Mouse (Mus musculus) ES-Bruce4 (cell line): ENCODE results near the gene Cpvl. TPM values are rescaled to one million over a fixed set of nuclear protein-coding genes. Genes with fewer than 3 reads are reported as not detected.

Experiments used
- H3K27ac ChIP-seq: 2 replicates; pipeline ENCODE4 v1.5.1; 2012; ENCODE audit warnings: low read length, inconsistent platforms; ENCODE audit not compliant: insufficient read depth
- H3K27me3 ChIP-seq: 2 replicates; pipeline ENCODE4 v1.6.1; 2012; ENCODE audit warnings: mild to moderate bottlenecking, low read length, inconsistent platforms; ENCODE audit not compliant: control insufficient read depth, poor library complexity, insufficient read depth, severe bottlenecking
- H3K36me3 ChIP-seq: 2 replicates; pipeline ENCODE4 v1.6.1; 2012; ENCODE audit warnings: inconsistent platforms, mild to moderate bottlenecking, low read length, moderate library complexity; ENCODE audit not compliant: control insufficient read depth, poor library complexity, insufficient read depth, severe bottlenecking
- H3K4me1 ChIP-seq: one replicate; pipeline ENCODE4 v1.8.1; 2011; ENCODE audit warnings: low read length; ENCODE audit not compliant: control insufficient read depth, insufficient read depth
- H3K4me3 ChIP-seq: 2 replicates; pipeline ENCODE4 v1.5.1; 2011; ENCODE audit warnings: low read depth, mild to moderate bottlenecking, low read length
- H3K9ac ChIP-seq: 2 replicates; pipeline ENCODE4 v1.6.1; 2012; ENCODE audit warnings: low read depth, mild to moderate bottlenecking, inconsistent platforms; ENCODE audit not compliant: poor library complexity, severe bottlenecking
- H3K9me3 ChIP-seq: replicated peaks from 2 replicates; pipeline ENCODE4 v1.6.1; 2012; ENCODE audit warnings: mild to moderate bottlenecking, low read length, inconsistent platforms; ENCODE audit not compliant: control insufficient read depth, poor library complexity, insufficient read depth, severe bottlenecking
- CTCF ChIP-seq: IDR thresholded peaks from one replicate; pipeline ENCODE4 v1.8.1; 2011; ENCODE audit warnings: low read depth, low read length
- EP300 ChIP-seq: IDR thresholded peaks from 2 replicates; pipeline ENCODE4 v1.6.1; 2011; ENCODE audit warnings: low read depth, low read length; ENCODE audit not compliant: insufficient read depth
- POLR2A ChIP-seq: IDR thresholded peaks from one replicate; pipeline ENCODE4 v1.8.1; 2011; ENCODE audit warnings: low read length; ENCODE audit not compliant: insufficient read depth
- polyA plus RNA-seq: library from polyadenylated mRNA; stranded (reverse); fragments of >200 nt; gene quantifications from 2 replicates; pipeline ENCODE4 v1.2.4, GENCODE M21; 2011; ENCODE audit warnings: low read depth; ENCODE audit not compliant: missing spikeins, insufficient read depth, insufficient read length

Cpvl gene
- polyA plus RNA-seq = 0.46 TPM in 1 of 2 replicates, not detected in the other

DNA sequence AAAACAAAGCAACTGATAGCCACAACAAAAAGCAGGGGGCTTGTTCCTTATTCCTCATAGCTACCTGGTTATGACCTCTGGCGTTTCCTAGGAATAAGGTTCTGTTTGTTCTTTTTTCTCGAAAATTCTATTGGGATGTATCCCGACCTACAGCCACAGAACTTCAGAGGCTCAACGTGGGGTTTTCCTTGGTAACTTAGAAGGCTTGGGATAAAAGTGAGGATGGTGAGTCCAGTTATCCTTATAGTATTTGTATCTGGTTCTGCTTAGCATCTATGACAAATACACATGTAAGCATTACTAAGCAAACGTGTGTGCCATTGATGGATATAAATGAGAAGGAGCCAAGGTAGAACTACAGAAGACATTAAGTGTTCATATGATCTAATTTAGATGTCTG is at the start of gene Cpvl:
TSS of gene Cpvl (minus strand) at position 101 of the 400 bp plus-strand sequence.
- TF ChIP-seq CTCF (no peak), EP300 (no peak), POLR2A (no peak)
- no peaks in the 10 kb centered on the region for H3K27me3 ChIP-seq
- no peaks in the 10 kb centered on the region for H3K9me3 ChIP-seq
- H3K9ac ChIP-seq = no peak within 1 kb of the TSS
- H3K4me1 ChIP-seq = no peaks in the 10 kb centered on the region
- no peaks in the 10 kb centered on the region for H3K36me3 ChIP-seq
- H3K27ac ChIP-seq = no peak within 1 kb of the TSS
- no peak within 1 kb of the TSS for H3K4me3 ChIP-seq

DNA sequence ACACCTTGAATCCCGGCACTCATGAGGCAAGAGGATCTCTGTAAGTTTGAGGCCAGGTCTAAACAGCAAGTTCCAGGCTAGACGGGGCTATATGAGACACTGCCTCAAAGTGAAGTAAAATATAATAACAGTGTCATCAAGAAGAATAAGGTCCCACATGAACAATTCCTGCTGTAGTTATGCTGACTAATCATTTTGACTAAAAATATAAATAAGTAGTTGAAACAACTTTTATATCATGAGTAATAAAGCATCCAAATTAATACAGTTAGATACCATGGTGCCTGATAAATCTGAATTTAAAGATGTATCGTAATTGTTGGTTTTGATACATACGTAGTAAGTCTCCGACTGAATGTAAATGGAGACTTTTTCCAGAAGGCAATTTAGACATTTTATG is 45.4 kb upstream of the Cpvl start:
- Histone ChIP-seq H3K4me3 (no peak overlapping the region), H3K36me3 (no peaks in the 10 kb centered on the region)
- no peak for TF ChIP-seq POLR2A

DNA sequence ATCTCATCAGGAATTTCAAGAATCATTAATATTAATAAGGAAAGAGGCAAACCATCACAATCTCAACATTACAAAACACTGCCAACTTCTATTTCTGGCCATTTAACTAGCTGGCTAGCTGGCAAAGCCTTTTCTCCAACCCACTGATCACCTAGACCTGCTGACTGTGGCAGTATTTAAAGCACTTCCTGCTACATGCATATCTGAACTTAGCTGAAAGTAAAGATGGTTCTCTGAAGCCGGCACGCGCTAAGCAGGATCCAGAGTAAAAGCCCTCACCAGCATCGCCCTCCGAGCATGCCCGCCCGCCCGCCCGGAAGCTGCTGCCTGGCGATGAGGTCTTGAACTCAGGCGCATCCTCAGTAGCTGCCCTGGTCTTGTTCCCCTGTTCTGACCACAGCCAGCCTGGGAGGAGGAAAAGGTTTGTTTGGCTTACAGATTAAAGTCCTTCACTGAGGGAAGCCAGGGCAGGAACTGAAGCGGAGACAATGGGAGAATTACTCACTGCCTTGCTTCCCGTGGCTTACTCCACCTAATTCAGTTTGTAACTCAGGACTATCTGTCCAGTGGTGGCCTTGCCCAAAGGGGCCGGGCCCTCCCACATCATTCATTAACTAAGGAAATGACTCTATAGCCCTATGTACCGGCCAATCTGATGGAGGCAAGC is 42.8 kb upstream of the Cpvl start:
- Histone ChIP-seq H3K9me3 (peaks cover 5% of the 10 kb centered on the region), H3K27ac (no peak overlapping the region), H3K4me1 (peaks cover under 1% of the 10 kb centered on the region), H3K9ac (no peak overlapping the region), H3K4me3 (no peak overlapping the region), H3K36me3 (no peaks in the 10 kb centered on the region), H3K27me3 (no peaks in the 10 kb centered on the region)
- TF ChIP-seq POLR2A (no peak), EP300 (no peak), CTCF (no peak)

More for the DNA sequence above, 45.4 kb upstream of the Cpvl start:
- H3K27ac ChIP-seq = no peak overlapping the region
- H3K27me3 ChIP-seq = no peaks in the 10 kb centered on the region
- no peak overlapping the region for H3K9ac ChIP-seq
- H3K4me1 ChIP-seq = no peaks in the 10 kb centered on the region
- no peaks in the 10 kb centered on the region for H3K9me3 ChIP-seq

DNA sequence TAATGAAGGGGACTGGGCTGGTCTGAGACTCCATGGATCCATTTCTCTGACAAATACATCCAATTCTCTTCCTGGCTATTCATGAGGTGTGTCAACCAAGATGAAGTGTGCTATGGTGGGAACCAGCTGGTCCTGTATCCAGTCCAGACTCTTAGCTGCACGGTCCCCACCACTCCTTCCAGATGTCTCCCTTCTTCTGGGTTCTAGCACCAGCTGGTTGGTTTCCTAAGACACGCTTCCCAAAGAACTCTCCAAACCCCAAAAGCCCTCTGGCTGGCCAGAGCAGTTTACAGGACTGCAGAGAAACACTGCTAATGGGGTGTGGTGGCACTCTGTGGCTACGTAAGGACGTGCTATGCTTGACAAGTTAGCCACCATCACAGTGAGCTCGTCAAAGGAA is 40.4 kb upstream of the Cpvl start:
- Histone ChIP-seq H3K27me3 (no peaks in the 10 kb centered on the region), H3K9ac (no peak overlapping the region), H3K4me1 (peaks cover 2% of the 10 kb centered on the region), H3K9me3 (peaks cover 5% of the 10 kb centered on the region), H3K27ac (no peak overlapping the region), H3K36me3 (no peaks in the 10 kb centered on the region), H3K4me3 (no peak overlapping the region)
- TF ChIP-seq EP300 (no peak), POLR2A (no peak), CTCF (no peak)

DNA sequence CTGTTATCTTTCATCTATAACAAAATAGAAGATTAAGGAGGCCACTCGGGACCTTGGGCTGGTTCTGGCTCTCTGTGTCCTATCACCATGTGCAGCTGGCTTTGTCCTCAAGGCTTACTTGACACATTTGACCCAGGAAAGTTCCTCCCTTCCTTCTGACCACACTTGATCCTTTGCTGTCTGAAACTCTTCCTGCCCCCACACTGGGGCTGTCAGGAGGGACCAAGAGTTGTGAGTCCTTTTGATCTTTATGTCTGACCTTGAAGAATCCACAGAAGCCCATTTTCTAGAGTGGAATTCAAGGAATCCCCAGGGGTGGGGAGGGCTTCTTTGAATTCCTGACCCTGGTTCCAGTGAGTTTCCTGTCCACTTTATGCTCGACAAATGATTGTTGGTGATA is 39.6 kb upstream of the Cpvl start:
- Histone ChIP-seq H3K36me3 (no peaks in the 10 kb centered on the region), H3K4me1 (peaks cover 2% of the 10 kb centered on the region), H3K27ac (no peak overlapping the region), H3K27me3 (no peaks in the 10 kb centered on the region), H3K9me3 (peaks cover 5% of the 10 kb centered on the region), H3K4me3 (no peak overlapping the region), H3K9ac (no peak overlapping the region)
- TF ChIP-seq CTCF = no peak
- no peak for TF ChIP-seq POLR2A
- TF ChIP-seq EP300 = no peak

DNA sequence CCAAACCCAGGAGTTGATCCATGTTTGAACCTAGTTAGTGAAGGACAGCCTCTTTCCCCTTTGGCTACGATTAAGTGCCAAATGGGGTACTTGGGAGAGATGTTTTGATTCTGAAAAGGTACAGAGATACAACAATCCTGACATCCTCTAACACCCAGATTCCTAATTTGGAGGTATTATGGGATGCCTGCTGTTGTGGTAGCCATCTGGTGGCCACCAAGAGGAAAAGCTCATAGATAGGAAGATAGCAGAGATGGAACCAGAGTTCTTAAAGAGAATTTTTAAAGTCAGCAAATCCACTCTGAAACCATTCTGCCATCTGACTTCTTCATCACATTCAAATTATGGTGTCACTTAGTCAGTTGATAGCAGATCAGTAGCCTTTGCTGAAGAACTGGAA is 33.7 kb upstream of the Cpvl start:
- H3K36me3 ChIP-seq = no peaks in the 10 kb centered on the region
- no peak overlapping the region for H3K9ac ChIP-seq
- H3K4me1 ChIP-seq = peaks cover 2% of the 10 kb centered on the region
- H3K27me3 ChIP-seq = no peaks in the 10 kb centered on the region
- no peak overlapping the region for H3K27ac ChIP-seq
- no peak overlapping the region for H3K4me3 ChIP-seq
- H3K9me3 ChIP-seq = peaks cover 5% of the 10 kb centered on the region
- no peak for TF ChIP-seq EP300
- TF ChIP-seq POLR2A = no peak
- TF ChIP-seq CTCF = no peak
